Mouse (Mus musculus): ENCODE measurements around the gene Fbxo28.

DNA sequence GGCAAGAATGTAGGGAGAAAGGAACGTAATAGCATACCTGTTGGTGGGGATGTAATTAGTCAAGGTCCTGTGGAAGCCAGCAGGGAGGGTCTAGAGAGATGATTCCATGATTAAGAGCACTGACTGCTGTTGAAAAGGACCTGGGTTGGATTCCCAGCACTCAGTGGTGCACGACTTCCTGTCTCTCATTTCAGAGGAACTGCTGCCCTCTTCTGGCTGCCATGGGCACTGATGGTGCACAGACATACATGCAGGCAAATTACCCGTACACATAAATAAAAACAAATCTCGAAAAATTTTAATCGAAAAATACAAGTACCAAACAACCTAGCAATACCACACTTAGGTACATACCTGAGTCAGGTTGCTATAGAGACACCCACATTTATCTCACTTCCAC is 30.1 kb downstream of the Fbxo28 start:
- TF ChIP-seq CTCF (IDR thresholded peaks at IDR 0.05; ENCODE audit: insufficient read depth, low read depth, low read length) (no peak), POLR2A (IDR thresholded peaks at IDR 0.05; ENCODE audit: insufficient read depth, low read depth, low read length) (no peak)

All from olfactory bulb, adult 2 months (tissue).